Mouse (Mus musculus) kidney, adult 2 months (tissue): ENCODE results near the gene Cc2d1a.

Source experiments
- CTCF ChIP-seq: fragments of 200-500 bp; conservative IDR thresholded peaks from 2 replicates; pipeline ENCODE4 v1.5.1; 2011; ENCODE audit warnings: low read depth, mild to moderate bottlenecking, control low read depth, low read length, moderate library complexity, mixed read lengths; ENCODE audit not compliant: insufficient read depth, insufficient read length
- POLR2A ChIP-seq: fragments of 200-500 bp; IDR thresholded peaks from one replicate; pipeline ENCODE4 v1.6.1; 2011; ENCODE audit warnings: low read depth, low read length, control low read depth

GRCm38 (mm10) chr8:84194224-84194743 lies 46.5 kb upstream of the Cc2d1a start:
- TF ChIP-seq POLR2A (no peak), CTCF (no peak)
